8 mouse cellular contexts compared by ENCODE assay signal in genomic region chr11:95259088-95259849, GRCm38 (mm10). TPM values are rescaled to one million over a fixed set of nuclear protein-coding genes. Genes with fewer than 3 reads are reported as not detected.
DNase-seq lines count a peak whose midpoint lies in the region; ATAC-seq and TF ChIP-seq lines count a peak whose summit lies in the region.

No protein-coding gene starts in this region.

- DNase-seq in 416B (ENCODE audit: low read depth), result peak; percentile 98
- peak; percentile 91 to 96 for DNase-seq in adrenal gland, postnatal 4 days (ENCODE audit: low spot score in 2 of 2)
- DNase-seq in heart, adult 2 months, result peak; percentile 94 to 98
- peak; percentile 82 to 89 for DNase-seq in kidney, adult 8-10 months
- DNase-seq in midbrain, embryonic 14.5 days, result peak; percentile 85
- DNase-seq in spleen, adult 12 weeks (ENCODE audit: low spot score), result peak; percentile 89

- H3K36me3 ChIP-seq in embryonic facial prominence, embryonic 13.5 days, result no peaks in the 10 kb centered on the region
- no peaks in the 10 kb centered on the region for H3K36me3 ChIP-seq in heart, adult 2 months (ENCODE audit: control insufficient read depth, insufficient read depth, low read length)
- H3K36me3 ChIP-seq in limb, embryonic 12.5 days, result no peaks in the 10 kb centered on the region
- H3K36me3 ChIP-seq in midbrain, embryonic 14.5 days (ENCODE audit: control insufficient read depth, insufficient read depth, low read length), result no peaks in the 10 kb centered on the region

- no peaks in the 10 kb centered on the region for H3K9me3 ChIP-seq in embryonic facial prominence, embryonic 13.5 days
- no peaks in the 10 kb centered on the region for H3K9me3 ChIP-seq in limb, embryonic 12.5 days
- no peaks in the 10 kb centered on the region for H3K9me3 ChIP-seq in midbrain, embryonic 14.5 days (ENCODE audit: control insufficient read depth, low read length)

- intact Hi-C loops in heart, adult 2 months (cut with DNase I), result loop anchor here (1.0 to 5.0 kb wide), 3 partner anchors 39 to 217 kb away; partner anchors contain the start of genes Pdk2 and Slc35b1

- TF ChIP-seq EP300 in heart, adult 2 months (IDR thresholded peaks at IDR 0.05; ENCODE audit: insufficient read depth, low read depth, low read length), result no peak

- peak; percentile 67 for ATAC-seq in embryonic facial prominence, embryonic 13.5 days (ENCODE audit: insufficient number of reproducible peaks, insufficient read depth, low FRiP score, low TSS enrichment, low read depth)
- ATAC-seq in limb, embryonic 12.5 days (ENCODE audit: insufficient number of reproducible peaks, insufficient read depth, low FRiP score, low TSS enrichment, low read depth), result peak; percentile 40; the same call in 1 of the 2 replicates
- ATAC-seq in midbrain, embryonic 14.5 days (ENCODE audit: low FRiP score, low TSS enrichment), result peak; percentile 67

- no peaks in the 10 kb centered on the region; the same call in 1 of the 2 replicates for H3K27me3 ChIP-seq in embryonic facial prominence, embryonic 13.5 days
- no peaks in the 10 kb centered on the region for H3K27me3 ChIP-seq in heart, adult 2 months (ENCODE audit: control insufficient read depth, insufficient read depth, low read length)
- peaks cover 8% of the 10 kb centered on the region; the same call in 1 of the 2 replicates for H3K27me3 ChIP-seq in limb, embryonic 12.5 days
- peaks cover 6% of the 10 kb centered on the region; the same call in 1 of the 2 replicates for H3K27me3 ChIP-seq in midbrain, embryonic 14.5 days (ENCODE audit: control insufficient read depth, insufficient read depth, low read length)

- peak overlapping the region; percentile 83 for H3K9ac ChIP-seq in embryonic facial prominence, embryonic 13.5 days
- H3K9ac ChIP-seq in heart, adult 2 months (ENCODE audit: low read depth, low read length), result peak overlapping the region; percentile 92
- H3K9ac ChIP-seq in limb, embryonic 12.5 days (replicated peaks), result peak overlapping the region; percentile 70
- peak overlapping the region; percentile 54 for H3K9ac ChIP-seq in midbrain, embryonic 14.5 days (replicated peaks; ENCODE audit: low read length)

- no peaks in the 10 kb centered on the region for H3K79me2 ChIP-seq in heart, adult 2 months (replicated peaks; ENCODE audit: control insufficient read depth, insufficient read depth, low read length)

- peak overlapping the region; percentile 60 for H3K4me3 ChIP-seq in embryonic facial prominence, embryonic 13.5 days
- peak overlapping the region; percentile 82 for H3K4me3 ChIP-seq in heart, adult 2 months
- peak overlapping the region; percentile 59 for H3K4me3 ChIP-seq in limb, embryonic 12.5 days (replicated peaks)
- peak overlapping the region; percentile 40 for H3K4me3 ChIP-seq in midbrain, embryonic 14.5 days (replicated peaks; ENCODE audit: low read depth, low read length)

- peak overlapping the region; percentile 86 for H3K27ac ChIP-seq in embryonic facial prominence, embryonic 13.5 days
- H3K27ac ChIP-seq in heart, adult 2 months, result peak overlapping the region; percentile 91
- H3K27ac ChIP-seq in limb, embryonic 12.5 days, result peak overlapping the region; percentile 64
- H3K27ac ChIP-seq in midbrain, embryonic 14.5 days (replicated peaks; ENCODE audit: low read depth, low read length), result no peak overlapping the region

- peak overlapping the region; percentile 90 for H3K4me2 ChIP-seq in embryonic facial prominence, embryonic 13.5 days
- H3K4me2 ChIP-seq in limb, embryonic 12.5 days, result peak overlapping the region; percentile 92
- H3K4me2 ChIP-seq in midbrain, embryonic 14.5 days (ENCODE audit: low read length), result peak overlapping the region; percentile 76

- H3K4me1 ChIP-seq in embryonic facial prominence, embryonic 13.5 days, result peaks cover 18% of the 10 kb centered on the region
- H3K4me1 ChIP-seq in heart, adult 2 months (ENCODE audit: control insufficient read depth, insufficient read depth, low read length), result peaks cover 2% of the 10 kb centered on the region; the same call in 1 of the 2 replicates
- H3K4me1 ChIP-seq in limb, embryonic 12.5 days (replicated peaks), result peaks cover 5% of the 10 kb centered on the region
- H3K4me1 ChIP-seq in midbrain, embryonic 14.5 days (ENCODE audit: control insufficient read depth, insufficient read depth, low read length), result peaks cover 18% of the 10 kb centered on the region

- WGBS in embryonic facial prominence, embryonic 13.5 days, result under 1% methylated on average over 73 of the region's 73 CpGs
- WGBS in heart, adult 2 months, result under 1% methylated on average over 73 of the region's 73 CpGs
- under 1% methylated on average over 73 of the region's 73 CpGs for WGBS in limb, embryonic 12.5 days
- WGBS in midbrain, embryonic 14.5 days, result under 1% methylated on average over 73 of the region's 73 CpGs

- no peak for TF ChIP-seq CTCF in heart, adult 2 months (IDR thresholded peaks at IDR 0.05)

- TF ChIP-seq POLR2A in heart, adult 2 months (IDR thresholded peaks at IDR 0.05; ENCODE audit: insufficient read depth, low read depth, low read length), result peak; percentile 64

RNA-seq across cellular contexts. Expression of gene Tac4, which starts 2.1 kb away (rescaled TPM):
- under 1 TPM in 1 of 2 experiments, not detected in 1; 0.22 TPM for total RNA-seq in adrenal gland, postnatal 4 days (2021)
- polyA plus RNA-seq in embryonic facial prominence, embryonic 13.5 days (2015; fragmentation: Nextera tagmentation; extraction: Ambion mirVana), result not detected in 2 replicates
- total RNA-seq in heart, adult 2 months (2021), result not detected
- 0.12 TPM in 1 of 2 replicates, not detected in the other for polyA plus RNA-seq in heart, adult 2 months (2012; rRNA removed)
- polyA plus RNA-seq in limb, embryonic 12.5 days (2016; fragmentation: Nextera tagmentation; extraction: Ambion mirVana), result not detected in 2 replicates
- polyA plus RNA-seq in midbrain, embryonic 14.5 days (2014; fragmentation: Nextera tagmentation; extraction: Ambion mirVana), result not detected in 2 replicates

RNA-seq across cellular contexts. Expression of gene Kat7, which starts 50.8 kb away (rescaled TPM):
- 10 to 100 TPM; 77.8 to 80.3 TPM for total RNA-seq in adrenal gland, postnatal 4 days (2021)
- polyA plus RNA-seq in embryonic facial prominence, embryonic 13.5 days (2015; fragmentation: Nextera tagmentation; extraction: Ambion mirVana), result 67.0 and 67.2 TPM in 2 replicates
- total RNA-seq in heart, adult 2 months (2021), result 10 to 100 TPM; 25.9 to 28.6 TPM
- polyA plus RNA-seq in heart, adult 2 months (2012; rRNA removed), result 19.8 and 31.4 TPM in 2 replicates
- 77.7 and 79.4 TPM in 2 replicates for polyA plus RNA-seq in limb, embryonic 12.5 days (2016; fragmentation: Nextera tagmentation; extraction: Ambion mirVana)
- polyA plus RNA-seq in midbrain, embryonic 14.5 days (2014; fragmentation: Nextera tagmentation; extraction: Ambion mirVana), result 56.6 and 65.2 TPM in 2 replicates
